Mouse (Mus musculus): ENCODE results near the gene Sec14l2. TPM values are rescaled to one million over a fixed set of nuclear protein-coding genes. Genes with fewer than 3 reads are reported as not detected.
A peak's percentile ranks its signal among the peaks of the same experiment; 100 is the strongest.

Sec14l2 gene
- 1.9 and 2.0 TPM in 2 replicates for polyA plus RNA-seq (2015; fragmentation: Nextera tagmentation; extraction: Ambion mirVana)

GRCm38 (mm10) chr11:4122742-4123579, at the start of gene Sec14l2:
Gene Sec14l2, minus strand, starts transcription at chr11:4123415.
- no peak for ATAC-seq (ENCODE audit: insufficient number of reproducible peaks, low FRiP score, low TSS enrichment, low read depth)
- H3K4me1 ChIP-seq = peaks cover 12% of the 10 kb centered on the region
- H3K4me2 ChIP-seq = no peak within 1 kb of the TSS
- H3K4me3 ChIP-seq = no peak within 1 kb of the TSS
- H3K9ac ChIP-seq = no peak within 1 kb of the TSS
- H3K27ac ChIP-seq = no peak within 1 kb of the TSS
- WGBS = 70% methylated on average over 10 of the region's 10 CpGs
- no peaks in the 10 kb centered on the region for H3K36me3 ChIP-seq
- no peaks in the 10 kb centered on the region for H3K9me3 ChIP-seq
- peaks cover 10% of the 10 kb centered on the region; the same call in 1 of the 2 replicates for H3K27me3 ChIP-seq

- WGBS = 89% methylated on average over 7 of the region's 7 CpGs
Measured at GRCm38 (mm10) chr11:4166467-4167090, 43.4 kb upstream of the Sec14l2 start.

GRCm38 (mm10) chr11:4164701-4165100, 41.5 kb upstream of the Sec14l2 start:
- ATAC-seq (ENCODE audit: insufficient number of reproducible peaks, low FRiP score, low TSS enrichment, low read depth) = no peak; the same call in 1 of the 2 replicates
- H3K4me1 ChIP-seq = peaks cover 22% of the 10 kb centered on the region
- H3K27ac ChIP-seq = no peak overlapping the region
- H3K4me3 ChIP-seq = no peak overlapping the region
- no peak overlapping the region for H3K9ac ChIP-seq
- H3K9me3 ChIP-seq = no peaks in the 10 kb centered on the region
- WGBS = 63% methylated on average over 2 of the region's 2 CpGs
- no peak overlapping the region for H3K4me2 ChIP-seq
- peaks cover 68% of the 10 kb centered on the region for H3K36me3 ChIP-seq
- H3K27me3 ChIP-seq = no peaks in the 10 kb centered on the region

More at GRCm38 (mm10) chr11:4166467-4167090, 43.4 kb upstream of the Sec14l2 start:
- peaks cover 11% of the 10 kb centered on the region for H3K4me1 ChIP-seq
- peaks cover 87% of the 10 kb centered on the region for H3K36me3 ChIP-seq
- no peaks in the 10 kb centered on the region for H3K9me3 ChIP-seq
- H3K9ac ChIP-seq = no peak overlapping the region
- H3K4me3 ChIP-seq = no peak overlapping the region
- H3K27ac ChIP-seq = no peak overlapping the region
- ATAC-seq (ENCODE audit: insufficient number of reproducible peaks, low FRiP score, low TSS enrichment, low read depth) = no peak
- no peaks in the 10 kb centered on the region for H3K27me3 ChIP-seq
- H3K4me2 ChIP-seq = no peak overlapping the region

- Histone ChIP-seq H3K27me3 (no peaks in the 10 kb centered on the region), H3K36me3 (peaks cover 32% of the 10 kb centered on the region), H3K9me3 (no peaks in the 10 kb centered on the region), H3K4me3 (peak overlapping the region; percentile 90), H3K4me1 (peaks cover 41% of the 10 kb centered on the region), H3K4me2 (peak overlapping the region; percentile 79), H3K9ac (peak overlapping the region; percentile 81), H3K27ac (peak overlapping the region; percentile 87)
- ATAC-seq (ENCODE audit: insufficient number of reproducible peaks, low FRiP score, low TSS enrichment, low read depth) = no peak
- 5% methylated on average over 15 of the region's 15 CpGs for WGBS
Measured at GRCm38 (mm10) chr11:4160758-4161480, 37.7 kb upstream of the Sec14l2 start.

GRCm38 (mm10) chr11:4159808-4160708, 36.8 kb upstream of the Sec14l2 start, which contains the start of the genes Ccdc157 and Sf3a1:
Gene Ccdc157, minus strand, starts transcription at chr11:4160293.
Gene Sf3a1, plus strand, starts transcription at chr11:4160350.
- Histone ChIP-seq H3K27ac (peak within 1 kb of the TSS; percentile 87), H3K9ac (peak within 1 kb of the TSS; percentile 81), H3K9me3 (no peaks in the 10 kb centered on the region), H3K4me2 (peak within 1 kb of the TSS; percentile 79), H3K4me1 (peaks cover 41% of the 10 kb centered on the region), H3K27me3 (no peaks in the 10 kb centered on the region), H3K4me3 (peak within 1 kb of the TSS; percentile 90), H3K36me3 (peaks cover 25% of the 10 kb centered on the region)
- 1% methylated on average over 54 of the region's 54 CpGs for WGBS
- peak; percentile 94 for ATAC-seq (ENCODE audit: insufficient number of reproducible peaks, low FRiP score, low TSS enrichment, low read depth)

- peaks cover 36% of the 10 kb centered on the region for H3K4me1 ChIP-seq
- whole genome bisulfite sequencing = 73% methylated on average over 3 of the region's 3 CpGs
- peak overlapping the region; percentile 79; the same call in 1 of the 2 replicates for H3K4me2 ChIP-seq
- no peak overlapping the region for H3K9ac ChIP-seq
- no peak overlapping the region for H3K4me3 ChIP-seq
- peaks cover 18% of the 10 kb centered on the region; the same call in 1 of the 2 replicates for H3K36me3 ChIP-seq
- H3K9me3 ChIP-seq = no peaks in the 10 kb centered on the region
- ATAC-seq (ENCODE audit: insufficient number of reproducible peaks, low FRiP score, low TSS enrichment, low read depth) = no peak
- H3K27me3 ChIP-seq = no peaks in the 10 kb centered on the region
- no peak overlapping the region for H3K27ac ChIP-seq
Measured at GRCm38 (mm10) chr11:4158676-4159075, 35.5 kb upstream of the Sec14l2 start.

GRCm38 (mm10) chr11:4155641-4156040, 32.4 kb upstream of the Sec14l2 start:
- Histone ChIP-seq H3K4me1 (peaks cover 23% of the 10 kb centered on the region), H3K36me3 (peaks cover 24% of the 10 kb centered on the region; the same call in 1 of the 2 replicates), H3K4me3 (no peak overlapping the region), H3K9me3 (no peaks in the 10 kb centered on the region), H3K27me3 (no peaks in the 10 kb centered on the region), H3K27ac (no peak overlapping the region), H3K4me2 (no peak overlapping the region), H3K9ac (no peak overlapping the region)
- 49% methylated on average over 5 of the region's 5 CpGs for WGBS
- ATAC-seq (ENCODE audit: insufficient number of reproducible peaks, low FRiP score, low TSS enrichment, low read depth) = no peak

GRCm38 (mm10) chr11:4153694-4154093, 30.5 kb upstream of the Sec14l2 start:
- no peak overlapping the region for H3K9ac ChIP-seq
- peaks cover 9% of the 10 kb centered on the region for H3K4me1 ChIP-seq
- no peak for ATAC-seq (ENCODE audit: insufficient number of reproducible peaks, low FRiP score, low TSS enrichment, low read depth)
- peaks cover 33% of the 10 kb centered on the region for H3K36me3 ChIP-seq
- no peak overlapping the region for H3K4me3 ChIP-seq
- no peak overlapping the region for H3K4me2 ChIP-seq
- WGBS = 91% methylated on average over 7 of the region's 7 CpGs
- H3K27ac ChIP-seq = no peak overlapping the region
- no peaks in the 10 kb centered on the region for H3K27me3 ChIP-seq
- H3K9me3 ChIP-seq = no peaks in the 10 kb centered on the region

- Histone ChIP-seq H3K9ac (no peak overlapping the region), H3K9me3 (no peaks in the 10 kb centered on the region), H3K27me3 (no peaks in the 10 kb centered on the region), H3K36me3 (peaks cover 63% of the 10 kb centered on the region), H3K4me2 (no peak overlapping the region), H3K4me3 (no peak overlapping the region), H3K4me1 (no peaks in the 10 kb centered on the region), H3K27ac (no peak overlapping the region)
- no peak for ATAC-seq (ENCODE audit: insufficient number of reproducible peaks, low FRiP score, low TSS enrichment, low read depth)
- WGBS = 92% methylated on average over 6 of the region's 6 CpGs
Measured at GRCm38 (mm10) chr11:4149886-4150285, 26.7 kb upstream of the Sec14l2 start.

GRCm38 (mm10) chr11:4148536-4149156, 25.4 kb upstream of the Sec14l2 start:
- no peaks in the 10 kb centered on the region for H3K9me3 ChIP-seq
- H3K36me3 ChIP-seq = peaks cover 71% of the 10 kb centered on the region
- no peaks in the 10 kb centered on the region for H3K4me1 ChIP-seq
- no peak overlapping the region for H3K27ac ChIP-seq
- no peak overlapping the region for H3K4me3 ChIP-seq
- no peak for ATAC-seq (ENCODE audit: insufficient number of reproducible peaks, low FRiP score, low TSS enrichment, low read depth)
- H3K9ac ChIP-seq = no peak overlapping the region
- 76% methylated on average over 9 of the region's 9 CpGs for whole genome bisulfite sequencing
- H3K4me2 ChIP-seq = no peak overlapping the region
- H3K27me3 ChIP-seq = no peaks in the 10 kb centered on the region
